Mouse (Mus musculus): ENCODE results near the gene Hist1h1t. TPM values are rescaled to one million over a fixed set of nuclear protein-coding genes. Genes with fewer than 3 reads are reported as not detected.

Gene Hist1h1t
- polyA plus RNA-seq, 1 experiment from 2014 or later = not detected

Small RNA genes lying within 50 kb of the gene (microRNA-seq; reads per million reads assigned to microRNA genes)
- gene Gm44314 = not detected
- gene Gm44350 = not detected

Other genes starting within 250 kb of the Hist1h1t start
- 0.10 and 0.12 TPM in 2 replicates for gene Btn1a1, start 229.9 kb upstream of the Hist1h1t start, polyA plus RNA-seq (2016; fragmentation: Nextera tagmentation; extraction: Ambion mirVana)
- 1.8 and 1.9 TPM in 2 replicates for gene Btn2a2, start 207.0 kb upstream of the Hist1h1t start, polyA plus RNA-seq (2016; fragmentation: Nextera tagmentation; extraction: Ambion mirVana)
- 6.0 and 9.0 TPM in 2 replicates for gene Hist1h4h, start 164.8 kb upstream of the Hist1h1t start, polyA plus RNA-seq (2016; fragmentation: Nextera tagmentation; extraction: Ambion mirVana)
- gene Hist1h2af, start 161.9 kb upstream of the Hist1h1t start, polyA plus RNA-seq (2016; fragmentation: Nextera tagmentation; extraction: Ambion mirVana) = 9.8 and 16.3 TPM in 2 replicates
- 10.5 and 17.3 TPM in 2 replicates for gene Hist1h3g, start 160.4 kb upstream of the Hist1h1t start, polyA plus RNA-seq (2016; fragmentation: Nextera tagmentation; extraction: Ambion mirVana)
- gene Hist1h2bh, start 152.4 kb upstream of the Hist1h1t start, polyA plus RNA-seq (2016; fragmentation: Nextera tagmentation; extraction: Ambion mirVana) = 1.4 TPM in 2 replicates
- gene Hist1h3f, start 151.8 kb upstream of the Hist1h1t start, polyA plus RNA-seq (2016; fragmentation: Nextera tagmentation; extraction: Ambion mirVana) = 2.1 and 3.2 TPM in 2 replicates
- 2.7 and 3.6 TPM in 2 replicates for gene Hist1h4f, start 144.2 kb upstream of the Hist1h1t start, polyA plus RNA-seq (2016; fragmentation: Nextera tagmentation; extraction: Ambion mirVana)
- gene Hist1h1d, start 142.6 kb upstream of the Hist1h1t start, polyA plus RNA-seq (2016; fragmentation: Nextera tagmentation; extraction: Ambion mirVana) = 0.58 and 0.80 TPM in 2 replicates
- 11.1 and 12.8 TPM in 2 replicates for gene Hist1h3e, start 133.4 kb upstream of the Hist1h1t start, polyA plus RNA-seq (2016; fragmentation: Nextera tagmentation; extraction: Ambion mirVana)
- 153 and 213 TPM in 2 replicates for gene Hist1h2ae, start 124.6 kb upstream of the Hist1h1t start, polyA plus RNA-seq (2016; fragmentation: Nextera tagmentation; extraction: Ambion mirVana)
- 16.5 and 25.4 TPM in 2 replicates for gene Hist1h2bg, start 124.4 kb upstream of the Hist1h1t start, polyA plus RNA-seq (2016; fragmentation: Nextera tagmentation; extraction: Ambion mirVana)
- gene Hist1h2bf, start 121.6 kb upstream of the Hist1h1t start, polyA plus RNA-seq (2016; fragmentation: Nextera tagmentation; extraction: Ambion mirVana) = 12.5 and 21.2 TPM in 2 replicates
- gene Hist1h2ad, start 121.4 kb upstream of the Hist1h1t start, polyA plus RNA-seq (2016; fragmentation: Nextera tagmentation; extraction: Ambion mirVana) = 1.9 and 2.7 TPM in 2 replicates
- 9.5 and 11.3 TPM in 2 replicates for gene Hist1h3d, start 120.1 kb upstream of the Hist1h1t start, polyA plus RNA-seq (2016; fragmentation: Nextera tagmentation; extraction: Ambion mirVana)
- 139 and 158 TPM in 2 replicates for gene Hist1h4d, start 114.2 kb upstream of the Hist1h1t start, polyA plus RNA-seq (2016; fragmentation: Nextera tagmentation; extraction: Ambion mirVana)
- 2.2 and 3.7 TPM in 2 replicates for gene Hist1h2be, start 74.7 kb upstream of the Hist1h1t start, polyA plus RNA-seq (2016; fragmentation: Nextera tagmentation; extraction: Ambion mirVana)
- gene Hist1h1e, start 73.3 kb upstream of the Hist1h1t start, polyA plus RNA-seq (2016; fragmentation: Nextera tagmentation; extraction: Ambion mirVana) = 24.6 and 30.8 TPM in 2 replicates
- gene Hist1h2ac, start 11.9 kb upstream of the Hist1h1t start, polyA plus RNA-seq (2016; fragmentation: Nextera tagmentation; extraction: Ambion mirVana) = 1.1 and 1.3 TPM in 2 replicates
- 29.3 and 33.7 TPM in 2 replicates for gene Hist1h2bc, start 11.6 kb upstream of the Hist1h1t start, polyA plus RNA-seq (2016; fragmentation: Nextera tagmentation; extraction: Ambion mirVana)
- gene Hist1h4c, start 2.6 kb downstream of the Hist1h1t start, polyA plus RNA-seq (2016; fragmentation: Nextera tagmentation; extraction: Ambion mirVana) = 13.4 and 18.4 TPM in 2 replicates
- 3.8 and 4.2 TPM in 2 replicates for gene Hfe, start 15.0 kb downstream of the Hist1h1t start, polyA plus RNA-seq (2016; fragmentation: Nextera tagmentation; extraction: Ambion mirVana)
- 20.1 and 21.4 TPM in 2 replicates for gene Hist1h1c, start 43.0 kb downstream of the Hist1h1t start, polyA plus RNA-seq (2016; fragmentation: Nextera tagmentation; extraction: Ambion mirVana)
- gene Hist1h3c, start 49.8 kb downstream of the Hist1h1t start, polyA plus RNA-seq (2016; fragmentation: Nextera tagmentation; extraction: Ambion mirVana) = 20.7 and 22.1 TPM in 2 replicates
- 6.3 and 6.7 TPM in 2 replicates for gene Hist1h2bb, start 50.9 kb downstream of the Hist1h1t start, polyA plus RNA-seq (2016; fragmentation: Nextera tagmentation; extraction: Ambion mirVana)
- 77.8 and 92.9 TPM in 2 replicates for gene Hist1h2ab, start 55.3 kb downstream of the Hist1h1t start, polyA plus RNA-seq (2016; fragmentation: Nextera tagmentation; extraction: Ambion mirVana)
- gene Hist1h3b, start 56.5 kb downstream of the Hist1h1t start, polyA plus RNA-seq (2016; fragmentation: Nextera tagmentation; extraction: Ambion mirVana) = 17.7 and 30.1 TPM in 2 replicates
- 9.1 and 10.7 TPM in 2 replicates for gene Hist1h4b, start 61.2 kb downstream of the Hist1h1t start, polyA plus RNA-seq (2016; fragmentation: Nextera tagmentation; extraction: Ambion mirVana)
- gene Hist1h4a, start 65.4 kb downstream of the Hist1h1t start, polyA plus RNA-seq (2016; fragmentation: Nextera tagmentation; extraction: Ambion mirVana) = 1.2 and 1.4 TPM in 2 replicates
- gene Hist1h3a, start 66.6 kb downstream of the Hist1h1t start, polyA plus RNA-seq (2016; fragmentation: Nextera tagmentation; extraction: Ambion mirVana) = 11.9 and 12.8 TPM in 2 replicates
- 6.3 and 7.4 TPM in 2 replicates for gene Hist1h1a, start 67.9 kb downstream of the Hist1h1t start, polyA plus RNA-seq (2016; fragmentation: Nextera tagmentation; extraction: Ambion mirVana)
- gene Trim38, start 74.1 kb downstream of the Hist1h1t start, polyA plus RNA-seq (2016; fragmentation: Nextera tagmentation; extraction: Ambion mirVana) = 0.16 TPM in 1 of 2 replicates, not detected in the other
- gene Slc17a2, start 111.2 kb downstream of the Hist1h1t start, polyA plus RNA-seq (2016; fragmentation: Nextera tagmentation; extraction: Ambion mirVana) = not detected in 2 replicates
- gene Slc17a3, start 143.6 kb downstream of the Hist1h1t start, polyA plus RNA-seq (2016; fragmentation: Nextera tagmentation; extraction: Ambion mirVana) = 0.06 TPM in 1 of 2 replicates, not detected in the other
- not detected in 2 replicates for gene Slc17a1, start 171.9 kb downstream of the Hist1h1t start, polyA plus RNA-seq (2016; fragmentation: Nextera tagmentation; extraction: Ambion mirVana)
- gene Slc17a4, start 219.2 kb downstream of the Hist1h1t start, polyA plus RNA-seq (2016; fragmentation: Nextera tagmentation; extraction: Ambion mirVana) = not detected in 2 replicates
- not detected in 2 replicates for gene Hist1h2ba, start 238.3 kb downstream of the Hist1h1t start, polyA plus RNA-seq (2016; fragmentation: Nextera tagmentation; extraction: Ambion mirVana)
- gene Hist1h2aa, start 238.6 kb downstream of the Hist1h1t start, polyA plus RNA-seq (2016; fragmentation: Nextera tagmentation; extraction: Ambion mirVana) = not detected in 2 replicates

Data from limb, embryonic 12.5 days (tissue).